Mouse (Mus musculus) liver, postnatal 0 days (tissue): ENCODE measurements around the gene Armc6.

Experiments
- CTCF ChIP-seq: sonication (generic); IDR thresholded peaks from 2 replicates; pipeline ENCODE4 v1.5.1; 2016; ENCODE audit warnings: antibody characterized with exemption, low read depth
- EP300 ChIP-seq: IDR thresholded peaks from 2 replicates; pipeline ENCODE4 v1.6.1; 2016; ENCODE audit warnings: antibody characterized with exemption, low read depth, mild to moderate bottlenecking

DNA sequence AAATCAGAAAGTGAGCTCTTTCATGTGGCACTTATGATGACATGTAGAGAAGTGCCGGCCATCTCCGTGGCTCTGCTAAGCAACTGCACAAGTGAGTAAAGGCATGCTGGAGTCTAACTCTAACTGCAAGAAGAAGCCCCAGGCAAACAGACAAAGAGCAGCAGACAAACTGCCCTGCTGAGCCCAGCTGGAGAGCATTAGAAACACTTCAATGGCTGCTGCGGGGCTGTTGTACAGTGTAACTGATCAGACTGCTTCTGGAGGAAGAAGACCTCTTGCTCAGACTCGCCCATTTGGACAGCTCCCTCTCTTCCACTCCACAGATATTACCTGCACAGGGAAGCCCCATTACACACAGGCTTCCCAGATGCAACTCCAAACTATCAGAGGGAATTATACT lies 6.3 kb downstream of the Armc6 start:
- TF ChIP-seq EP300 (no peak), CTCF (no peak)
